Mouse (Mus musculus): Measurements from ENCODE around the gene Gm9944. TPM values are rescaled to one million over a fixed set of nuclear protein-coding genes. Genes with fewer than 3 reads are reported as not detected.

Gene Gm9944
- polyA plus RNA-seq, 2 experiments: not detected

- Histone ChIP-seq H3K4me2 (ENCODE audit: low read depth) (no peak overlapping the region), H3K4me1 (replicated peaks; ENCODE audit: control insufficient read depth in 2 of 2, insufficient read depth in 2 of 2, low read length in 1 of 2) (no peaks in the 10 kb centered on the region), H3K27me3 (ENCODE audit: control insufficient read depth, insufficient read depth, low read length) (no peaks in the 10 kb centered on the region), H3K9me3 (ENCODE audit: control insufficient read depth, low read length) (no peaks in the 10 kb centered on the region), H3K27ac (no peak overlapping the region), H3K4me3 (ENCODE audit: insufficient read depth in 1 of 2, low read depth in 2 of 2, low read length in 2 of 2) (no peak overlapping the region), H3K9ac (replicated peaks) (no peak overlapping the region), H3K36me3 (replicated peaks; ENCODE audit: control insufficient read depth, insufficient read depth, low read depth) (no peaks in the 10 kb centered on the region)
- WGBS (ENCODE audit: insufficient replicate concordance): 62% methylated on average over 2 of the region's 2 CpGs
- DNase-seq (ENCODE audit: low read depth in 3 of 3, low spot score in 3 of 3): no peak
- ATAC-seq (ENCODE audit: insufficient read depth): no peak
- TF ChIP-seq CTCF (IDR thresholded peaks at IDR 0.05; ENCODE audit: low read depth) (no peak), EP300 (IDR thresholded peaks at IDR 0.05; ENCODE audit: low read depth) (no peak)
Measured at GRCm38 (mm10) chr4:144430723-144431122, 22.4 kb downstream of the Gm9944 start.

GRCm38 (mm10) chr4:144428868-144429267, 24.2 kb downstream of the Gm9944 start:
- Histone ChIP-seq H3K4me1 (replicated peaks; ENCODE audit: control insufficient read depth in 2 of 2, insufficient read depth in 2 of 2, low read length in 1 of 2) (no peaks in the 10 kb centered on the region), H3K27me3 (ENCODE audit: control insufficient read depth, insufficient read depth, low read length) (no peaks in the 10 kb centered on the region), H3K9me3 (ENCODE audit: control insufficient read depth, low read length) (no peaks in the 10 kb centered on the region), H3K36me3 (replicated peaks; ENCODE audit: control insufficient read depth, insufficient read depth, low read depth) (no peaks in the 10 kb centered on the region), H3K4me3 (ENCODE audit: insufficient read depth in 1 of 2, low read depth in 2 of 2, low read length in 2 of 2) (no peak overlapping the region), H3K9ac (replicated peaks) (no peak overlapping the region), H3K27ac (no peak overlapping the region), H3K4me2 (ENCODE audit: low read depth) (no peak overlapping the region)
- ATAC-seq (ENCODE audit: insufficient read depth) (no peak), DNase-seq (ENCODE audit: low read depth in 3 of 3, low spot score in 3 of 3) (peak in 2 of 3 experiments; percentile 4 to 22)
- 10% methylated on average over 3 of the region's 3 CpGs for WGBS (ENCODE audit: insufficient replicate concordance)
- TF ChIP-seq EP300 (IDR thresholded peaks at IDR 0.05; ENCODE audit: low read depth) (no peak), CTCF (IDR thresholded peaks at IDR 0.05; ENCODE audit: low read depth) (peak; percentile 21; the same call in 1 of the 2 replicates)

GRCm38 (mm10) chr4:144424590-144424989, 28.5 kb downstream of the Gm9944 start:
- no peak for ATAC-seq (ENCODE audit: insufficient read depth)
- Histone ChIP-seq H3K27me3 (ENCODE audit: control insufficient read depth, insufficient read depth, low read length) (no peaks in the 10 kb centered on the region), H3K36me3 (replicated peaks; ENCODE audit: control insufficient read depth, insufficient read depth, low read depth) (no peaks in the 10 kb centered on the region), H3K4me1 (replicated peaks; ENCODE audit: control insufficient read depth in 2 of 2, insufficient read depth in 2 of 2, low read length in 1 of 2) (no peaks in the 10 kb centered on the region), H3K4me2 (ENCODE audit: low read depth) (no peak overlapping the region), H3K9ac (replicated peaks) (no peak overlapping the region), H3K4me3 (ENCODE audit: insufficient read depth in 1 of 2, low read depth in 2 of 2, low read length in 2 of 2) (no peak overlapping the region), H3K27ac (no peak overlapping the region), H3K9me3 (ENCODE audit: control insufficient read depth, low read length) (no peaks in the 10 kb centered on the region)
- DNase-seq (ENCODE audit: low read depth in 3 of 3, low spot score in 3 of 3): no peak
- no peak for TF ChIP-seq CTCF (IDR thresholded peaks at IDR 0.05; ENCODE audit: low read depth)
- TF ChIP-seq EP300 (IDR thresholded peaks at IDR 0.05; ENCODE audit: low read depth): no peak
- WGBS (ENCODE audit: insufficient replicate concordance): 37% methylated on average over 5 of the region's 5 CpGs

- ATAC-seq (ENCODE audit: insufficient read depth): no peak
Measured at GRCm38 (mm10) chr4:144420644-144421043, 32.5 kb downstream of the Gm9944 start.

GRCm38 (mm10) chr4:144408290-144408689, 44.8 kb downstream of the Gm9944 start, which contains the start of gene Pramef12:
TSS of gene Pramef12 (minus strand) at chr4:144408464.
- WGBS (ENCODE audit: insufficient replicate concordance): 56% methylated on average over 9 of the region's 9 CpGs
- DNase-seq (ENCODE audit: low read depth in 3 of 3, low spot score in 3 of 3) (no peak), ATAC-seq (ENCODE audit: insufficient read depth) (no peak)
- no peak within 1 kb of the TSS for H3K4me2 ChIP-seq (ENCODE audit: low read depth)
- TF ChIP-seq CTCF (IDR thresholded peaks at IDR 0.05; ENCODE audit: low read depth) (no peak), EP300 (IDR thresholded peaks at IDR 0.05; ENCODE audit: low read depth) (no peak)
- H3K27me3 ChIP-seq (ENCODE audit: control insufficient read depth, insufficient read depth, low read length): no peaks in the 10 kb centered on the region
- H3K36me3 ChIP-seq (replicated peaks; ENCODE audit: control insufficient read depth, insufficient read depth, low read depth): no peaks in the 10 kb centered on the region
- no peaks in the 10 kb centered on the region for H3K4me1 ChIP-seq (replicated peaks; ENCODE audit: control insufficient read depth in 2 of 2, insufficient read depth in 2 of 2, low read length in 1 of 2)
- H3K9ac ChIP-seq (replicated peaks): no peak within 1 kb of the TSS
- H3K9me3 ChIP-seq (ENCODE audit: control insufficient read depth, low read length): no peaks in the 10 kb centered on the region
- no peak within 1 kb of the TSS for H3K4me3 ChIP-seq (ENCODE audit: insufficient read depth in 1 of 2, low read depth in 2 of 2, low read length in 2 of 2)
- no peak within 1 kb of the TSS for H3K27ac ChIP-seq

More at GRCm38 (mm10) chr4:144420644-144421043, 32.5 kb downstream of the Gm9944 start:
- Histone ChIP-seq H3K27ac (no peak overlapping the region), H3K4me2 (ENCODE audit: low read depth) (no peak overlapping the region), H3K27me3 (ENCODE audit: control insufficient read depth, insufficient read depth, low read length) (no peaks in the 10 kb centered on the region), H3K4me1 (replicated peaks; ENCODE audit: control insufficient read depth in 2 of 2, insufficient read depth in 2 of 2, low read length in 1 of 2) (no peaks in the 10 kb centered on the region), H3K36me3 (replicated peaks; ENCODE audit: control insufficient read depth, insufficient read depth, low read depth) (no peaks in the 10 kb centered on the region), H3K9ac (replicated peaks) (no peak overlapping the region), H3K9me3 (ENCODE audit: control insufficient read depth, low read length) (no peaks in the 10 kb centered on the region), H3K4me3 (ENCODE audit: insufficient read depth in 1 of 2, low read depth in 2 of 2, low read length in 2 of 2) (no peak overlapping the region)
- no peak for DNase-seq (ENCODE audit: low read depth in 3 of 3, low spot score in 3 of 3)
- TF ChIP-seq CTCF (IDR thresholded peaks at IDR 0.05; ENCODE audit: low read depth): peak; percentile 50
- no peak for TF ChIP-seq EP300 (IDR thresholded peaks at IDR 0.05; ENCODE audit: low read depth)
